Mouse (Mus musculus): ENCODE measurements around the gene Luc7l2.

DNA sequence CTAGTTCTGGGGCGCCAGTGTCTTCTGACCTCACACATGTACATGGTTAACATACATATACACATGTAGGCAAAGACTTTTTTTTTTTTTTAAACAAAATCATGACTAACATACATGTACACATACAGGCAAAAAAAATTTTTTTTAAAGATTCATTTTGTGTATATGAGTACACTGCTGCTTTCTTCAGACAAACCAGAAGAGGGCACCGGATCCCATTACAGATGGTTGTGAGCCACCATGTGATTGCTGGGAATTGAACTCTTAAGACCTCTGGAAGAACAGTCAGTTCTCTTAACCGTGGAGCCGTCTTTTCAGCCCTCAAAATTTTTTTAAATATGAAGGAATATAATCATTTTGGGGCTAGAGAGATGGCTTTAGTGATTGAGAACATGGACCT lies 46.3 kb downstream of the Luc7l2 start:
- TF ChIP-seq CTCF (IDR thresholded peaks at IDR 0.05; ENCODE audit: low read depth) (peak; percentile 49), EP300 (optimal IDR thresholded peaks at IDR 0.05) (no peak)
